Mouse (Mus musculus): Measurements from ENCODE around the gene Zdhhc12. TPM values are rescaled to one million over a fixed set of nuclear protein-coding genes. Genes with fewer than 3 reads are reported as not detected.
A peak's percentile ranks its signal among the peaks of the same experiment; 100 is the strongest.

Zdhhc12 gene
- total RNA-seq, 1 experiment: 133 TPM

GRCm38 (mm10) chr2:30091521-30091920 lies 1.9 kb downstream of the Zdhhc12 start:
- in situ Hi-C loops (cut with MboI; ENCODE audit: low sequenced_read_pairs in 2 of 2, unreplicated experiment in 2 of 2): no loop called here
- Histone ChIP-seq H3K27ac (ENCODE audit: insufficient read depth, low read depth, low read length, poor library complexity, severe bottlenecking) (no peak overlapping the region), H3K9ac (ENCODE audit: insufficient read depth, low read depth, low read length, poor library complexity, severe bottlenecking) (0 out of 2 replicates have a peak overlapping the region, but pooled peaks have one; percentile 4), H3K4me3 (ENCODE audit: insufficient read depth in 1 of 2, low read depth in 1 of 2, low read length in 2 of 2, poor library complexity in 1 of 2, severe bottlenecking in 1 of 2) (no peak overlapping the region), H3K36me3 (ENCODE audit: control insufficient read depth, insufficient read depth, low read length, poor library complexity, severe bottlenecking) (peaks cover 23% of the 10 kb centered on the region), H3K9me3 (ENCODE audit: control insufficient read depth, insufficient read depth, low read depth, low read length) (no peaks in the 10 kb centered on the region), H3K4me1 (ENCODE audit: control insufficient read depth in 2 of 2, insufficient read depth in 2 of 2, low read length in 2 of 2, poor library complexity in 1 of 2) (peaks cover 1 to 19% of the 10 kb centered on the region in 2 experiments; a peak in 2 of 4 replicates)
- TF ChIP-seq ZC3H11A (IDR thresholded peaks at IDR 0.05; ENCODE audit: borderline replicate concordance, low read depth, low read length) (no peak), MAFK (IDR thresholded peaks at IDR 0.05; ENCODE audit: insufficient read depth, low read depth, low read length) (no peak), CHD2 (IDR thresholded peaks at IDR 0.05; ENCODE audit: low read depth, low read length) (no peak), ZNF384 (IDR thresholded peaks at IDR 0.05; ENCODE audit: low read depth, low read length) (no peak), HCFC1 (IDR thresholded peaks at IDR 0.05; ENCODE audit: borderline replicate concordance, insufficient read depth, low read length) (no peak)
- DNase-seq (ENCODE audit: low read depth, low spot score): no peak

GRCm38 (mm10) chr2:30087310-30087709 lies 6.1 kb downstream of the Zdhhc12 start:
- TF ChIP-seq ZC3H11A (IDR thresholded peaks at IDR 0.05; ENCODE audit: borderline replicate concordance, low read depth, low read length) (no peak), MAFK (IDR thresholded peaks at IDR 0.05; ENCODE audit: insufficient read depth, low read depth, low read length) (peak; percentile 66; the same call in 1 of the 2 replicates)
- H3K9ac ChIP-seq (ENCODE audit: insufficient read depth, low read depth, low read length, poor library complexity, severe bottlenecking): no peak overlapping the region
- no peak for DNase-seq (ENCODE audit: low read depth, low spot score)
- no peaks in the 10 kb centered on the region for H3K9me3 ChIP-seq (ENCODE audit: control insufficient read depth, insufficient read depth, low read depth, low read length)
- H3K4me3 ChIP-seq (ENCODE audit: insufficient read depth in 1 of 2, low read depth in 1 of 2, low read length in 2 of 2, poor library complexity in 1 of 2, severe bottlenecking in 1 of 2): no peak overlapping the region
- peak overlapping the region; percentile 74; the same call in 1 of the 2 replicates for H3K27ac ChIP-seq (ENCODE audit: insufficient read depth, low read depth, low read length, poor library complexity, severe bottlenecking)
- in situ Hi-C loops (cut with MboI; ENCODE audit: low sequenced_read_pairs in 2 of 2, unreplicated experiment in 2 of 2): no loop called here
- H3K36me3 ChIP-seq (ENCODE audit: control insufficient read depth, insufficient read depth, low read length, poor library complexity, severe bottlenecking): peaks cover 25% of the 10 kb centered on the region
- peaks cover 3 to 14% of the 10 kb centered on the region in 2 experiments; a peak in 2 of 4 replicates for H3K4me1 ChIP-seq (ENCODE audit: control insufficient read depth in 2 of 2, insufficient read depth in 2 of 2, low read length in 2 of 2, poor library complexity in 1 of 2)

- in situ Hi-C loops (cut with MboI; ENCODE audit: low sequenced_read_pairs in 2 of 2, unreplicated experiment in 2 of 2): no loop called here
- peak overlapping the region; percentile 46; the same call in 1 of the 2 replicates for H3K9ac ChIP-seq (ENCODE audit: insufficient read depth, low read depth, low read length, poor library complexity, severe bottlenecking)
These were observed 8.8 kb downstream of the Zdhhc12 start for GRCm38 (mm10) chr2:30084632-30085031.

GRCm38 (mm10) chr2:30084113-30084512 lies 9.3 kb downstream of the Zdhhc12 start:
- H3K27ac ChIP-seq (ENCODE audit: insufficient read depth, low read depth, low read length, poor library complexity, severe bottlenecking): no peak overlapping the region
- peaks cover 2% of the 10 kb centered on the region; the same call in 1 of the 2 replicates for H3K36me3 ChIP-seq (ENCODE audit: control insufficient read depth, insufficient read depth, low read length, poor library complexity, severe bottlenecking)
- H3K9me3 ChIP-seq (ENCODE audit: control insufficient read depth, insufficient read depth, low read depth, low read length): no peaks in the 10 kb centered on the region
- H3K9ac ChIP-seq (ENCODE audit: insufficient read depth, low read depth, low read length, poor library complexity, severe bottlenecking): no peak overlapping the region
- in situ Hi-C loops (cut with MboI; ENCODE audit: low sequenced_read_pairs in 2 of 2, unreplicated experiment in 2 of 2): no loop called here
- no peak for DNase-seq (ENCODE audit: low read depth, low spot score)
- TF ChIP-seq CHD2 (IDR thresholded peaks at IDR 0.05; ENCODE audit: low read depth, low read length): no peak
- no peak for TF ChIP-seq MAFK (IDR thresholded peaks at IDR 0.05; ENCODE audit: insufficient read depth, low read depth, low read length)
- no peak for TF ChIP-seq ZNF384 (IDR thresholded peaks at IDR 0.05; ENCODE audit: low read depth, low read length)
- H3K4me1 ChIP-seq (ENCODE audit: control insufficient read depth in 2 of 2, insufficient read depth in 2 of 2, low read length in 2 of 2, poor library complexity in 1 of 2): peaks cover 3 to 14% of the 10 kb centered on the region in 2 experiments; a peak in 2 of 4 replicates
- H3K4me3 ChIP-seq (ENCODE audit: insufficient read depth in 1 of 2, low read depth in 1 of 2, low read length in 2 of 2, poor library complexity in 1 of 2, severe bottlenecking in 1 of 2): no peak overlapping the region

More at GRCm38 (mm10) chr2:30084632-30085031, 8.8 kb downstream of the Zdhhc12 start:
- no peak for TF ChIP-seq MAFK (IDR thresholded peaks at IDR 0.05; ENCODE audit: insufficient read depth, low read depth, low read length)
- no peak for TF ChIP-seq ZC3H11A (IDR thresholded peaks at IDR 0.05; ENCODE audit: borderline replicate concordance, low read depth, low read length)
- no peak for TF ChIP-seq CHD2 (IDR thresholded peaks at IDR 0.05; ENCODE audit: low read depth, low read length)
- no peak for TF ChIP-seq HCFC1 (IDR thresholded peaks at IDR 0.05; ENCODE audit: borderline replicate concordance, insufficient read depth, low read length)
- no peak for TF ChIP-seq ZNF384 (IDR thresholded peaks at IDR 0.05; ENCODE audit: low read depth, low read length)
- no peaks in the 10 kb centered on the region for H3K9me3 ChIP-seq (ENCODE audit: control insufficient read depth, insufficient read depth, low read depth, low read length)
- peak overlapping the region in 1 of 2 experiments; percentile 23; a peak in 2 of 4 replicates for H3K4me3 ChIP-seq (ENCODE audit: insufficient read depth in 1 of 2, low read depth in 1 of 2, low read length in 2 of 2, poor library complexity in 1 of 2, severe bottlenecking in 1 of 2)
- DNase-seq (ENCODE audit: low read depth, low spot score): no peak
- peaks cover 2% of the 10 kb centered on the region; the same call in 1 of the 2 replicates for H3K36me3 ChIP-seq (ENCODE audit: control insufficient read depth, insufficient read depth, low read length, poor library complexity, severe bottlenecking)
- no peak overlapping the region for H3K27ac ChIP-seq (ENCODE audit: insufficient read depth, low read depth, low read length, poor library complexity, severe bottlenecking)
- peaks cover 3 to 14% of the 10 kb centered on the region in 2 experiments; a peak in 2 of 4 replicates for H3K4me1 ChIP-seq (ENCODE audit: control insufficient read depth in 2 of 2, insufficient read depth in 2 of 2, low read length in 2 of 2, poor library complexity in 1 of 2)

All from ES-E14 (cell line).